Mouse (Mus musculus) thymus, adult 18-20 months (tissue): ENCODE measurements around the gene Slc9a4.
"Not testable (repeated sequence)": the region's sequence is repeated elsewhere in the genome, so short reads cannot be mapped to it uniquely, and the experiment has no call there.

Experiments
- DNase-seq, 2 experiments: peaks; one replicate each; pipeline ENCODE4 v3.0.0; 2022; ENCODE audit warnings: mixed read lengths in 2 of 2

Slc9a4 gene

DNA sequence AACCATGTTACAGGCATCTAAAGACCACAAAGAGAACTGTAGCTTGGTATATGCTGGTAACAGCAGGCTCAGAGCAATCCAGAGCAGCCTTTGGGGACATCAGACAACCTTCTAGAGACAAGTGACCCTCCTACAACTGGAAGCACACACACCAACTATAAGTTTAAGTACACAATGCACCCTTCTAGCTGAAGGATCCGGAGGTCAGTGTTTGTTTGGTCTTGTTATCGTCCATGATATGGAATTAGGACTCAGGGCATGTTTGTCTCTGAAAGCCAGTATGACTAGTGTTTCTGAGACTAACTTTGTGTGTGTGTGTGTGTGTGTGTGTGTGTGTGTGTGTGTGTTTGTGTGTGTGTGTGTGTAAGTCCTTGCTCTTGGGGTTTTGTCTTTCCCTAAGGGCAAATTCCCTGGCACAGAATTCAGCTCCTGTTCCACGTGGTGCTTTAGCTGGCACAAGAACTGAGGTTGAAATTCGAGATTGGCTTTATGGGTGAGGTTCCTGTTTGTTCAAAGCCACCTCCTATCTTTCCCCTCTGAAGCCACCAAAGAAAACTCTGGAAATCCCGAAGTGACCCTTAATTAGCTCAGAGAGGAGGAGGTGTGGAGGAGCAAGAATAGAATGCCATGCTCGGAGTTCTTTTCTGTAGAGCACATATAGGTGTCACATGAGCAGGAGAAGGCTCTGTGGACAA is 71.1 kb downstream of the Slc9a4 start:
- DNase-seq = no peak

GRCm38 (mm10) chr1:40657035-40657434 is 77.2 kb downstream of the Slc9a4 start:
- no peak for DNase-seq

DNA sequence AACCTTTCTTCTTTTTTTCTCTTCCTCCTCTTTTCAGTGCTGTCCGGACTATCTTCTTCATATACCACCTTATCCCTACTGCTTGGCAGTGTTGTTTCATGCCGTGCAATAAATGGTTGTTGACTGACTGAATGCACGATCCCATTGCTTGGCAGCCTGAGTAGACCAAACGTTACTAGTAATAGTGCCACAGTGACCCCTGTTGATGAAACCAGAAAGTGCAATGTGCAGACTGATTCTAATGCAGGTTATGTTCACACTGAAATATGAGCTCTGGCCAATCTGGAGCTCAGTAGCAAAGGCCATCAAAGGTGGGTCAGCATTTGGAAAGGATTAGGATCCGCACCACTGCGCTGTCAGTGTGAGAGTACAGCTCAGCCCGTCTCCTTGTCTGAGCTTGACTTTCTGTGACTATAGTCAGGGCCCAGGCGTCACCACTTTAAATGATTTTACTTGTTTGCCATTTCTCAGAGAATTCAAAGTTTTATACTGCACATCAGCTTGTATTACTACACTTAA is 78.2 kb downstream of the Slc9a4 start:
- DNase-seq = peak in 1 of 2 experiments; percentile 9

- DNase-seq = no peak
These were observed 79.1 kb downstream of the Slc9a4 start for GRCm38 (mm10) chr1:40659017-40659416.

- no peak for DNase-seq
These were observed 79.6 kb downstream of the Slc9a4 start for GRCm38 (mm10) chr1:40659496-40659895.

DNA sequence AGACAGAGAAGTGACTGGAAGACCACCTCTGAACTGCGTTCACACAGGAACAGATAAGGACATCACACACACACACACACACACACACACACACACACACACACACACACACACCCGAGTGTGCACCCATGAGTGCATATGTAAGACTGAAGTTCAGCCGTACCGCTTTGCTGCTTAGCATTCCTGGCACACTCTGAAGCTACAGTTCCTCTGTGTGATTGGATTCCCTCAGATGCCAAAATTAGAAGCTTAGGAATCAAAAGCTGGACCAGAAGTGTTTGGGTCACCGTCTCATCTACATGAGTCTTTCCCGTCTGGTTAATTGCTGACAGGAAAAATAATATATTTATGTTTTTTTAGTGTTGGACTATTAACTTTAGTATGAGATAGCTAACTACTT is 81.0 kb downstream of the Slc9a4 start:
- DNase-seq = no peak

DNA sequence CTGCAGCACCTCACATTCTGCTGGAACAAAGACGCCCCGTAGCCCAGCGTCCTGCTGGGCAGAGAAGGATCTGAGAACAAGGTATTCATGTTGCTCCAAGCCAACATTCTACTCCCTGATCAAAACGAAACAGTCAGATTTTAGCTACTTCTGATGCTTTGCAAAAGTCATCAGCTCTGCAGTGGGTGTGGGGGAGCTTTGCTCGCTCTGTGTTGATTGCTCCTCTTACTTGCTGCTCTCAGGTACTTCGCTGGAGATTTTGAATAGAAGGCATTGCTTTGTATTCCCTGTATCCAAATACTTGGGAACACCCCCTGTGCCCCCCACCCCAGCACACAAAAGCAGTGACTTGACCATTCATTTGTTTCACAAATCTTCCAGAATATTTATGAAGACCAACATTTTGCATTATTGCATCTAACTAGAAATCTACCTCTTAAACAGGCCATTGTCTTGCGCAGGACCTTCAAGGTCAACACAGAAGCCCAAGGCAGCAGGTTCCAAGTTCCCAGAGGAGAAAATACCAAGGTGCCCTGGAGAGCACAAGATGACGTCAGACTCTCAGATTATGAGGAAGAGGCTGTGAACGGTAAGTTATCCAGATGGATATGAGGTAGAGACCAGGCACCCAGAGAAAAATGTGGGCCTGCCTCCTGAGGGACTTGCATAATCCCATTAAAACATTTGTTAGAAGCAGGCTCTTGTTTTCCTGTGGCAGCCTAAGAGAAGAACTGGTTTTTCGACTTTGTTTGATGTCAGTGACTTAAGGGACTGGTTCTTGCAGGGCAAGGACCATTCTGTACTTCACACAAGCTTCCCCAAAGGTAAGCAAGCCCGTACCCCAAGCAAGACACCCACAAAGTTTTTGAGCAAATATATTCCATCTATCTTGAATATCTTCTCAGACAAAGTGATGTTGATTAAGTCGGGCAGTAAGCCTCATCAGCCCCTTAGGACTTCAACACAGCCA is 85.8 kb downstream of the Slc9a4 start:
- no peak for DNase-seq

GRCm38 (mm10) chr1:40667442-40667841 is 87.6 kb downstream of the Slc9a4 start:
- not testable (repeated sequence) for DNase-seq

DNA sequence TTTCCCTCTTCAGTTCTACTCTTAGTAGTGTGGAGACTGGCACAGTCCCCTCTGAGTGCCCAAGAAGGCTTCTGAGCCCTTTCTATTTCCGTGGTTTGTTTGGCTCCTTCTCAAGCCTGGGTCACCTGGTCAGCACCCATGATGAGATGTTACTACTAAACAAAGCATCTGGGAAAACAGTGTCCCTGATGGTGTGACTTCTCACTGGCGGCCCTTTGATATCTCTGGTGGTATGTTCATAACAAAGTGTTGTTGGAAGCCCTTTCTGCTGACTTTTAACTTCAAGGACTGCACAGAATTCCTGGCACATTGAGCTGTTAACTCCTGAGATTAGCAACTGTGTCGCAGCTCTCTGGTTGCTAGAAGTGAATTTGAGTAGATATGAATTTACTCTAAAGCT is 90.1 kb downstream of the Slc9a4 start:
- no peak for DNase-seq

GRCm38 (mm10) chr1:40671490-40671889 is 91.6 kb downstream of the Slc9a4 start:
- no peak for DNase-seq

GRCm38 (mm10) chr1:40677306-40677705 is 97.4 kb downstream of the Slc9a4 start:
- DNase-seq = no peak
